Mouse (Mus musculus): ENCODE measurements around the gene Fam107b. TPM values are rescaled to one million over a fixed set of nuclear protein-coding genes. Genes with fewer than 3 reads are reported as not detected.

The Fam107b gene
- polyA plus RNA-seq, 1 experiment from 2014 or later = 26.5 TPM

DNA sequence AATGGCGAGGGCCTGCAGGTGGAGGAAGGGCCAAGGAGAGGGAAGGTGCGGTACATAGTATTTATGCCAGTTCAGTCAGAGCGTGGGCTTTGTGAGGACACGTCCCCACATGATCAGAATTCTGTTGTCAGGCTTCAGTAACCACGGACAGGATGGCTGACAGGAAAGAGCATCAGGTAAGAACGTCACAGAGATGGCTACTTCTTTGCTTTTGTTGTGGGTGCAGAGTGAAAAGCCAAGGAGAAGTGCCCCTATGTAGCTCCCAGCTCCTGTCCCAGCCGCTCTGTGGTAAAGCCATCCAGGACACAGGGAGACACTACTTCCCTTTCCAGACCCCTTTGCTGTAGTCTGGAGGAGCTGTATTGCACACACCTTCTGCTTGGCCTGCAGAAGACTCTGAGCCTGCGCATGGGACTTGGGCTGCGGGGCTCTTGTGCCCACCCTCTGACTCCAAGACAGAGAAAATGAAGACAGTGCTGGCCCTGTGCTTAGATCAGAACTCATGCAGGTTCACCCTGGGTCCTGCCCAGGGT, 199.6 kb downstream of the Fam107b start:
- Histone ChIP-seq H3K27ac (replicated peaks in 1 of 2; ENCODE audit: control insufficient read depth in 1 of 2, insufficient read depth in 1 of 2, low read depth in 2 of 2, low read length in 2 of 2) (no peak overlapping the region), H3K27me3 (ENCODE audit: control insufficient read depth, insufficient read depth, low read length) (no peaks in the 10 kb centered on the region), H3K4me3 (ENCODE audit: control insufficient read depth in 1 of 2, insufficient read depth in 1 of 2, low read depth in 1 of 2, low read length in 2 of 2) (no peak overlapping the region), H3K9ac (ENCODE audit: low read length) (no peak overlapping the region), H3K4me1 (ENCODE audit: control insufficient read depth in 2 of 2, insufficient read depth in 2 of 2, low read length in 2 of 2) (peaks cover 4 to 19% of the 10 kb centered on the region in 2 experiments), H3K9me3 (ENCODE audit: control insufficient read depth, low read length) (no peaks in the 10 kb centered on the region), H3K36me3 (ENCODE audit: control insufficient read depth, insufficient read depth, low read length) (peaks cover 2% of the 10 kb centered on the region; the same call in 1 of the 2 replicates), H3K4me2 (ENCODE audit: low read length) (no peak overlapping the region)
- 73% methylated on average over 9 of the region's 9 CpGs for WGBS
- no peak for ATAC-seq (ENCODE audit: insufficient number of reproducible peaks, insufficient read depth, low FRiP score, low read depth)

DNA sequence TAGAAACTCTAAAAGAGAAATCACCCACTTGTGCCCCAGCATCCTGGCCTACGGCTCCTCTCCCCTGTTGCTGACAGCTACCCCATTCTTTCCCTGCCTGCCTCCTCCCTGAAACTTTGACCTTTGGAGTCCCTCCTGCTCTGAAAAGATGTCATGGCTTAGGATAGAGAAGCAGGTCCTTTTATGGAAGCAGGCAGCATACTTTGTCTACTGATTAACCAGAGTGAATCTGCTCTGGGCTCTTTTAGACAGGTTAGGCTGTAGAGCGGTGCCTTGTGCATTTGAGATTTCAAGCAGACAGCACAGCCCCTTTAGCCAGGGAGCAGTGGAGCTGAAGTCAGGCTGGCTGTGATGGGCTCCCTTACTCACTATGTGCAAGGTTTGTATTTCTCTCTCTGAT, 200.1 kb downstream of the Fam107b start:
- Histone ChIP-seq H3K4me3 (ENCODE audit: control insufficient read depth in 1 of 2, insufficient read depth in 1 of 2, low read depth in 1 of 2, low read length in 2 of 2) (no peak overlapping the region), H3K9me3 (ENCODE audit: control insufficient read depth, low read length) (no peaks in the 10 kb centered on the region), H3K27ac (replicated peaks in 1 of 2; ENCODE audit: control insufficient read depth in 1 of 2, insufficient read depth in 1 of 2, low read depth in 2 of 2, low read length in 2 of 2) (no peak overlapping the region), H3K9ac (ENCODE audit: low read length) (no peak overlapping the region), H3K4me1 (ENCODE audit: control insufficient read depth in 2 of 2, insufficient read depth in 2 of 2, low read length in 2 of 2) (peaks cover 3 to 15% of the 10 kb centered on the region in 2 experiments), H3K27me3 (ENCODE audit: control insufficient read depth, insufficient read depth, low read length) (no peaks in the 10 kb centered on the region), H3K36me3 (ENCODE audit: control insufficient read depth, insufficient read depth, low read length) (peaks cover 5% of the 10 kb centered on the region; the same call in 1 of the 2 replicates), H3K4me2 (ENCODE audit: low read length) (no peak overlapping the region)
- WGBS = 68% methylated on average over 2 of the region's 2 CpGs
- ATAC-seq (ENCODE audit: insufficient number of reproducible peaks, insufficient read depth, low FRiP score, low read depth) = no peak

GRCm38 (mm10) chr2:3771483-3771882, 201.2 kb downstream of the Fam107b start:
- Histone ChIP-seq H3K9me3 (ENCODE audit: control insufficient read depth, low read length) (no peaks in the 10 kb centered on the region), H3K4me2 (ENCODE audit: low read length) (no peak overlapping the region), H3K36me3 (ENCODE audit: control insufficient read depth, insufficient read depth, low read length) (peaks cover 5% of the 10 kb centered on the region; the same call in 1 of the 2 replicates), H3K4me1 (ENCODE audit: control insufficient read depth in 2 of 2, insufficient read depth in 2 of 2, low read length in 2 of 2) (peaks cover 2 to 4% of the 10 kb centered on the region in 2 experiments; a peak in 2 of 4 replicates), H3K27me3 (ENCODE audit: control insufficient read depth, insufficient read depth, low read length) (no peaks in the 10 kb centered on the region), H3K4me3 (ENCODE audit: control insufficient read depth in 1 of 2, insufficient read depth in 1 of 2, low read depth in 1 of 2, low read length in 2 of 2) (no peak overlapping the region), H3K9ac (ENCODE audit: low read length) (no peak overlapping the region), H3K27ac (replicated peaks in 1 of 2; ENCODE audit: control insufficient read depth in 1 of 2, insufficient read depth in 1 of 2, low read depth in 2 of 2, low read length in 2 of 2) (no peak overlapping the region)
- WGBS = 58% methylated on average over 6 of the region's 6 CpGs
- ATAC-seq (ENCODE audit: insufficient number of reproducible peaks, insufficient read depth, low FRiP score, low read depth) = no peak

GRCm38 (mm10) chr2:3773089-3773488, 202.8 kb downstream of the Fam107b start:
- H3K27me3 ChIP-seq (ENCODE audit: control insufficient read depth, insufficient read depth, low read length) = no peaks in the 10 kb centered on the region
- no peak overlapping the region for H3K27ac ChIP-seq (replicated peaks in 1 of 2; ENCODE audit: control insufficient read depth in 1 of 2, insufficient read depth in 1 of 2, low read depth in 2 of 2, low read length in 2 of 2)
- no peaks in the 10 kb centered on the region for H3K9me3 ChIP-seq (ENCODE audit: control insufficient read depth, low read length)
- H3K4me2 ChIP-seq (ENCODE audit: low read length) = no peak overlapping the region
- no peak overlapping the region for H3K9ac ChIP-seq (ENCODE audit: low read length)
- peaks cover 2 to 4% of the 10 kb centered on the region in 2 experiments; a peak in 1 of 4 replicates for H3K4me1 ChIP-seq (ENCODE audit: control insufficient read depth in 2 of 2, insufficient read depth in 2 of 2, low read length in 2 of 2)
- no peak for ATAC-seq (ENCODE audit: insufficient number of reproducible peaks, insufficient read depth, low FRiP score, low read depth)
- 79% methylated on average over 4 of the region's 4 CpGs for WGBS
- peaks cover 7% of the 10 kb centered on the region; the same call in 1 of the 2 replicates for H3K36me3 ChIP-seq (ENCODE audit: control insufficient read depth, insufficient read depth, low read length)
- H3K4me3 ChIP-seq (ENCODE audit: control insufficient read depth in 1 of 2, insufficient read depth in 1 of 2, low read depth in 1 of 2, low read length in 2 of 2) = no peak overlapping the region

DNA sequence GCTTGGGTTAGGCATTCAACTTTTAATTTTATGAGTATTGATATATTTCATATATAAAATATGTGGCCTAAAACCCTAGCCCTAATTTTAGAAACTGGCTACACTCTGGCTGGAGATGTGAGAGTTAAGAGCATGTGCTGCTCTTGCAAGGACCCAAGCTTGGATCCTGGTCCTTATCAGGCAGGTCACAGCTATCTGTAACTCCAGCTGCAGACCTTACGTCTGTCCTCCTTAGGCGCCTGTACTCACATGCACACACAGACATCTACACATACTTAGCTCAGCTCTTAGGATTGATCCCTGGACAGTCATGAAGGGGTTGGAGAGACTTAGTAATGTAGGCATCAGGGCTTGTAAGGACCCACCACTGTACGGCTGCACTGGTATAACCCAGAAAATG, 205.3 kb downstream of the Fam107b start:
- 41% methylated on average over 3 of the region's 3 CpGs for WGBS

GRCm38 (mm10) chr2:3776045-3776444, 205.8 kb downstream of the Fam107b start:
- Histone ChIP-seq H3K27me3 (ENCODE audit: control insufficient read depth, insufficient read depth, low read length) (no peaks in the 10 kb centered on the region), H3K36me3 (ENCODE audit: control insufficient read depth, insufficient read depth, low read length) (peaks cover 34% of the 10 kb centered on the region), H3K4me1 (ENCODE audit: control insufficient read depth in 2 of 2, insufficient read depth in 2 of 2, low read length in 2 of 2) (peaks cover 2 to 9% of the 10 kb centered on the region in 2 experiments), H3K4me2 (ENCODE audit: low read length) (no peak overlapping the region), H3K27ac (replicated peaks in 1 of 2; ENCODE audit: control insufficient read depth in 1 of 2, insufficient read depth in 1 of 2, low read depth in 2 of 2, low read length in 2 of 2) (no peak overlapping the region), H3K9ac (ENCODE audit: low read length) (no peak overlapping the region), H3K9me3 (ENCODE audit: control insufficient read depth, low read length) (no peaks in the 10 kb centered on the region), H3K4me3 (ENCODE audit: control insufficient read depth in 1 of 2, insufficient read depth in 1 of 2, low read depth in 1 of 2, low read length in 2 of 2) (no peak overlapping the region)
- ATAC-seq (ENCODE audit: insufficient number of reproducible peaks, insufficient read depth, low FRiP score, low read depth) = no peak

More for the DNA sequence above, 205.3 kb downstream of the Fam107b start:
- Histone ChIP-seq H3K4me1 (ENCODE audit: control insufficient read depth in 2 of 2, insufficient read depth in 2 of 2, low read length in 2 of 2) (peaks cover 2 to 5% of the 10 kb centered on the region in 2 experiments; a peak in 3 of 4 replicates), H3K27ac (replicated peaks in 1 of 2; ENCODE audit: control insufficient read depth in 1 of 2, insufficient read depth in 1 of 2, low read depth in 2 of 2, low read length in 2 of 2) (no peak overlapping the region), H3K27me3 (ENCODE audit: control insufficient read depth, insufficient read depth, low read length) (no peaks in the 10 kb centered on the region), H3K9me3 (ENCODE audit: control insufficient read depth, low read length) (no peaks in the 10 kb centered on the region), H3K4me3 (ENCODE audit: control insufficient read depth in 1 of 2, insufficient read depth in 1 of 2, low read depth in 1 of 2, low read length in 2 of 2) (no peak overlapping the region), H3K9ac (ENCODE audit: low read length) (no peak overlapping the region), H3K4me2 (ENCODE audit: low read length) (no peak overlapping the region), H3K36me3 (ENCODE audit: control insufficient read depth, insufficient read depth, low read length) (peaks cover 30% of the 10 kb centered on the region)
- no peak for ATAC-seq (ENCODE audit: insufficient number of reproducible peaks, insufficient read depth, low FRiP score, low read depth)

GRCm38 (mm10) chr2:3777696-3778095, 207.4 kb downstream of the Fam107b start:
- H3K4me1 ChIP-seq (ENCODE audit: control insufficient read depth in 2 of 2, insufficient read depth in 2 of 2, low read length in 2 of 2) = peaks cover 2 to 8% of the 10 kb centered on the region in 2 experiments; a peak in 3 of 4 replicates
- no peak overlapping the region for H3K9ac ChIP-seq (ENCODE audit: low read length)
- no peak overlapping the region for H3K4me2 ChIP-seq (ENCODE audit: low read length)
- no peak overlapping the region for H3K27ac ChIP-seq (replicated peaks in 1 of 2; ENCODE audit: control insufficient read depth in 1 of 2, insufficient read depth in 1 of 2, low read depth in 2 of 2, low read length in 2 of 2)
- 46% methylated on average over 6 of the region's 6 CpGs for WGBS
- no peak overlapping the region for H3K4me3 ChIP-seq (ENCODE audit: control insufficient read depth in 1 of 2, insufficient read depth in 1 of 2, low read depth in 1 of 2, low read length in 2 of 2)
- H3K36me3 ChIP-seq (ENCODE audit: control insufficient read depth, insufficient read depth, low read length) = peaks cover 42% of the 10 kb centered on the region
- no peaks in the 10 kb centered on the region for H3K9me3 ChIP-seq (ENCODE audit: control insufficient read depth, low read length)
- no peak for ATAC-seq (ENCODE audit: insufficient number of reproducible peaks, insufficient read depth, low FRiP score, low read depth)
- no peaks in the 10 kb centered on the region for H3K27me3 ChIP-seq (ENCODE audit: control insufficient read depth, insufficient read depth, low read length)

DNA sequence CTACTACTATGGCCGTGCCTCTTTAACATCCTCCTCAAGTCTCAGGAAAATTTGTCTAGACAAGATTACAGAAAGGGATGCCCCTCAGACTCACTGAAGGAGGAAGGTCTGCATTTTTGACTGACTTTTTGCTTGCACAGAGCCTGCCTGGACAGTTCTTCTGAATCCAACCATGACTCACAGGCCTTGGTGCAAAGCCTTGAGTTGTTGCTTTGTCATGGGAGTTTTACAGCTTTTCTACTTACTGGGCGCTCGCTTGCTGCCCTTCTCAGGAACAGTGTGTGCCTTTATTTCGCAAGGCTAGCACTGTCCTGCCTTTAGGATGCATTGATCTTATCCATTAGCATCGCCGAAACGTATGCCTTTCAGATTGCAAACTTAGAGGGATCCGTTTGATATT, 215.3 kb downstream of the Fam107b start:
- Histone ChIP-seq H3K9ac (ENCODE audit: low read length) (no peak overlapping the region), H3K4me3 (ENCODE audit: control insufficient read depth in 1 of 2, insufficient read depth in 1 of 2, low read depth in 1 of 2, low read length in 2 of 2) (no peak overlapping the region), H3K9me3 (ENCODE audit: control insufficient read depth, low read length) (no peaks in the 10 kb centered on the region), H3K27ac (replicated peaks in 1 of 2; ENCODE audit: control insufficient read depth in 1 of 2, insufficient read depth in 1 of 2, low read depth in 2 of 2, low read length in 2 of 2) (no peak overlapping the region), H3K27me3 (ENCODE audit: control insufficient read depth, insufficient read depth, low read length) (no peaks in the 10 kb centered on the region), H3K4me2 (ENCODE audit: low read length) (no peak overlapping the region), H3K36me3 (ENCODE audit: control insufficient read depth, insufficient read depth, low read length) (peaks cover 12% of the 10 kb centered on the region; the same call in 1 of the 2 replicates), H3K4me1 (ENCODE audit: control insufficient read depth in 2 of 2, insufficient read depth in 2 of 2, low read length in 2 of 2) (peaks cover 0 to 7% of the 10 kb centered on the region in 2 experiments)
- ATAC-seq (ENCODE audit: insufficient number of reproducible peaks, insufficient read depth, low FRiP score, low read depth) = no peak
- 86% methylated on average over 8 of the region's 8 CpGs for WGBS

Data from heart, embryonic 14.5 days (tissue).